Mouse (Mus musculus) bone marrow, adult 2 months (tissue): ENCODE data around the gene Sept10.

Experiments used
- CTCF ChIP-seq: fragments of 200-500 bp; IDR thresholded peaks from 2 replicates; pipeline ENCODE4 v1.5.1; 2011; ENCODE audit warnings: low read length, control low read depth; ENCODE audit not compliant: control insufficient read depth, insufficient read depth
- POLR2A ChIP-seq: fragments of 200-500 bp; IDR thresholded peaks from 2 replicates; pipeline ENCODE4 v1.6.1; 2011; ENCODE audit warnings: low read depth, mild to moderate bottlenecking, control low read depth, low read length, borderline replicate concordance; ENCODE audit not compliant: control insufficient read depth

DNA sequence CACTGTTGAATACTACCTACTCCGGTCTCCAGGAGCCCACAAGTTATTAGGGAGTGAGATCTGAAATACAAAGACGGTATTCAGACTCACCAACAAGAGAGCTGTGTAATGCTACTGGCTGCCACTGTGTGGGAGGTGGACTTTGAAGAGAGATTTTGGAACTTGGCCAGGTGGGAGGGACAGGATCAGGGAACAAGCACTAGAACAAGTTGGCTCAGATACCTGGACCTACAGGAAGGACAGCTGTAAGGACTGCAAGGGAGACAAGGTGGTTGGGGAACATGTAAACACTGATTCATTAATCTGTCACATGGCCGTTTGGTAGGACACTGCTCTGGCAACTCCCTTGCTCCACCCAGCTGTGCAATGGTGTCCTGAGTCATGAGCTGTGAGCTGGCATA, 19.5 kb upstream of the Sept10 start:
- TF ChIP-seq POLR2A, result no peak
- no peak for TF ChIP-seq CTCF
